ENCODE assay signal across 8 mouse cellular contexts in genomic region chr10:51153484-51153985, GRCm38 (mm10).
DNase-seq lines count a peak whose midpoint lies in the region; ATAC-seq and TF ChIP-seq lines count a peak whose summit lies in the region.
"Had no signal": no experiment of that assay in that cellular context is flagged by ENCODE, and none has a peak within 500 bp of the region (broad histone marks: within the 10 kb centered on the region; RNA-seq: fewer than 3 reads in every experiment).

No protein-coding gene starts in this region.

- ATAC-seq in lung, embryonic 14.5 days (ENCODE audit: insufficient read depth): no peak
- ATAC-seq in lung, postnatal 0 days: no peak
- peak; percentile 98 for ATAC-seq in forebrain, embryonic 13.5 days
- ATAC-seq in limb, embryonic 13.5 days (ENCODE audit: low FRiP score, low read depth): peak; percentile 66; the same call in 1 of the 2 replicates
- no peak for ATAC-seq in stomach, embryonic 15.5 days (ENCODE audit: insufficient read depth, low FRiP score, low read depth)

- H3K36me3 ChIP-seq in lung, embryonic 14.5 days (ENCODE audit: insufficient read depth): no peaks in the 10 kb centered on the region
- no peaks in the 10 kb centered on the region for H3K36me3 ChIP-seq in lung, postnatal 0 days (ENCODE audit: insufficient read depth, low read length)
- H3K36me3 ChIP-seq in forebrain, embryonic 13.5 days (ENCODE audit: poor library complexity, severe bottlenecking): no peaks in the 10 kb centered on the region
- no peaks in the 10 kb centered on the region for H3K36me3 ChIP-seq in limb, embryonic 13.5 days
- H3K36me3 ChIP-seq in stomach, embryonic 15.5 days: no peaks in the 10 kb centered on the region

- H3K4me1 ChIP-seq in lung, embryonic 14.5 days (ENCODE audit: insufficient read depth): no peaks in the 10 kb centered on the region; the same call in 1 of the 2 replicates
- no peaks in the 10 kb centered on the region for H3K4me1 ChIP-seq in lung, postnatal 0 days (ENCODE audit: insufficient read depth, low read depth, low read length)
- peaks cover 25% of the 10 kb centered on the region for H3K4me1 ChIP-seq in forebrain, embryonic 13.5 days
- peaks cover 13% of the 10 kb centered on the region for H3K4me1 ChIP-seq in limb, embryonic 13.5 days
- H3K4me1 ChIP-seq in stomach, embryonic 15.5 days: peaks cover 4% of the 10 kb centered on the region; the same call in 1 of the 2 replicates

- WGBS in lung, embryonic 14.5 days: 39% methylated on average over 13 of the region's 13 CpGs
- WGBS in lung, postnatal 0 days: 48% methylated on average over 13 of the region's 13 CpGs
- WGBS in forebrain, embryonic 13.5 days: 2% methylated on average over 13 of the region's 13 CpGs
- 9% methylated on average over 13 of the region's 13 CpGs for WGBS in limb, embryonic 13.5 days
- 42% methylated on average over 13 of the region's 13 CpGs for WGBS in stomach, embryonic 15.5 days

- DNase-seq in lung, embryonic 14.5 days: no peak
- DNase-seq in lung, postnatal 0 days (ENCODE audit: low spot score): no peak
- no peak for DNase-seq in ovary, adult 18-20 months (ENCODE audit: low spot score)
- DNase-seq in right cerebral cortex, postnatal 14 days: no peak
- DNase-seq: lung, postnatal 36 days had no signal

- no peaks in the 10 kb centered on the region for H3K9me3 ChIP-seq in lung, embryonic 14.5 days (ENCODE audit: low read depth, low read length)
- H3K9me3 ChIP-seq in lung, postnatal 0 days (ENCODE audit: low read length): no peaks in the 10 kb centered on the region
- no peaks in the 10 kb centered on the region for H3K9me3 ChIP-seq in forebrain, embryonic 13.5 days (replicated peaks)
- no peaks in the 10 kb centered on the region for H3K9me3 ChIP-seq in limb, embryonic 13.5 days
- H3K9me3 ChIP-seq in stomach, embryonic 15.5 days: no peaks in the 10 kb centered on the region

- no peak overlapping the region for H3K4me3 ChIP-seq in lung, embryonic 14.5 days (ENCODE audit: low read depth, low read length)
- H3K4me3 ChIP-seq in lung, postnatal 0 days (ENCODE audit: low read depth, low read length): no peak overlapping the region
- H3K4me3 ChIP-seq in forebrain, embryonic 13.5 days: peak overlapping the region; percentile 15
- peak overlapping the region; percentile 28 for H3K4me3 ChIP-seq in limb, embryonic 13.5 days
- H3K4me3 ChIP-seq in stomach, embryonic 15.5 days (replicated peaks): no peak overlapping the region

- H3K27me3 ChIP-seq in lung, embryonic 14.5 days (ENCODE audit: insufficient read depth, low read length): no peaks in the 10 kb centered on the region
- no peaks in the 10 kb centered on the region for H3K27me3 ChIP-seq in lung, postnatal 0 days (replicated peaks; ENCODE audit: insufficient read depth, low read length)
- no peaks in the 10 kb centered on the region for H3K27me3 ChIP-seq in forebrain, embryonic 13.5 days
- no peaks in the 10 kb centered on the region for H3K27me3 ChIP-seq in limb, embryonic 13.5 days
- no peaks in the 10 kb centered on the region for H3K27me3 ChIP-seq in stomach, embryonic 15.5 days (replicated peaks)

- no peak overlapping the region for H3K27ac ChIP-seq in lung, embryonic 14.5 days (ENCODE audit: low read depth)
- no peak overlapping the region for H3K27ac ChIP-seq in lung, postnatal 0 days (ENCODE audit: low read length)
- peak overlapping the region; percentile 55 for H3K27ac ChIP-seq in forebrain, embryonic 13.5 days
- H3K27ac ChIP-seq in limb, embryonic 13.5 days: no peak overlapping the region
- no peak overlapping the region for H3K27ac ChIP-seq in stomach, embryonic 15.5 days

- TF ChIP-seq EP300 in lung, postnatal 0 days (IDR thresholded peaks at IDR 0.05): no peak

- no peak for TF ChIP-seq CTCF in lung, embryonic 14.5 days (IDR thresholded peaks at IDR 0.05; ENCODE audit: low read depth)
- no peak for TF ChIP-seq CTCF in lung, postnatal 0 days (IDR thresholded peaks at IDR 0.05)

- no peak overlapping the region for H3K9ac ChIP-seq in lung, embryonic 14.5 days
- no peak overlapping the region for H3K9ac ChIP-seq in lung, postnatal 0 days (replicated peaks; ENCODE audit: low read depth)
- H3K9ac ChIP-seq in forebrain, embryonic 13.5 days: no peak overlapping the region
- no peak overlapping the region for H3K9ac ChIP-seq in limb, embryonic 13.5 days
- no peak overlapping the region for H3K9ac ChIP-seq in stomach, embryonic 15.5 days

- H3K4me2 ChIP-seq in lung, embryonic 14.5 days: peak overlapping the region; percentile 21; the same call in 1 of the 2 replicates
- H3K4me2 ChIP-seq in lung, postnatal 0 days (replicated peaks; ENCODE audit: low read depth, low read length): no peak overlapping the region
- H3K4me2 ChIP-seq in forebrain, embryonic 13.5 days: peak overlapping the region; percentile 45
- peak overlapping the region; percentile 61 for H3K4me2 ChIP-seq in limb, embryonic 13.5 days (replicated peaks)
- H3K4me2 ChIP-seq in stomach, embryonic 15.5 days: peak overlapping the region; percentile 35

Comparison
In these comparisons a context has a peak if more than half of its experiments do, and no peak if none do; other contexts are left out.
1. ATAC-seq: peak in forebrain, embryonic 13.5 days (single experiment) and limb, embryonic 13.5 days (single experiment); none in lung, embryonic 14.5 days (single experiment), lung, postnatal 0 days (single experiment) and stomach, embryonic 15.5 days (single experiment).
2. H3K4me3 ChIP-seq: peak in forebrain, embryonic 13.5 days (single experiment) and limb, embryonic 13.5 days (single experiment); none in lung, embryonic 14.5 days (single experiment), lung, postnatal 0 days (single experiment) and stomach, embryonic 15.5 days (single experiment).